Mouse (Mus musculus) ES-Bruce4 (cell line): ENCODE data around the gene Sdf4.

Source experiments
- CTCF ChIP-seq: IDR thresholded peaks from one replicate; pipeline ENCODE4 v1.8.1; 2011; ENCODE audit warnings: low read depth, low read length
- EP300 ChIP-seq: IDR thresholded peaks from 2 replicates; pipeline ENCODE4 v1.6.1; 2011; ENCODE audit warnings: low read depth, low read length; ENCODE audit not compliant: insufficient read depth
- POLR2A ChIP-seq: IDR thresholded peaks from one replicate; pipeline ENCODE4 v1.8.1; 2011; ENCODE audit warnings: low read length; ENCODE audit not compliant: insufficient read depth

GRCm38 (mm10) chr4:156050391-156050980 lies 57.8 kb downstream of the Sdf4 start:
- TF ChIP-seq CTCF (no peak), POLR2A (no peak), EP300 (no peak)
